Mouse (Mus musculus): Measurements from ENCODE around the gene Sgf29.

DNA sequence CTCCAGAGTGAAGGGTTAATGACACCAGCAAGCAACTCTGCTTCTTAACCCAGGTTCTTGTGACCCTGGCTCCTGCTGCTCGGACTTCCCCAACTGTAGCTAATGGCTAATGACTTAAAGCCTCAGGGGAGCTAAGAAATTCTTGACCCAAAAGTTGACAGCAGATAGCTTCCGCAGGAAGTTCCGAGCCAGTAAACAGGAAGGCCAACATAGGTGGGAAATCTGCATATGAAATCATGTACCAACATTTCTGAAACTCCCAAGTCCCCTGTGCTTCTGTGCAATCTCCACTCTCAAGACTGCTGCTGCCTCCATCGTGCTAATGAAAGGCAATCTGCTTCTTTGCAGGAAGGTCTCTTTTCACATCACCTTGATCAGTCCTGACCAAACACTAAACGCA is 3.4 kb upstream of the Sgf29 start:
- TF ChIP-seq EP300 (IDR thresholded peaks at IDR 0.05; ENCODE audit: insufficient read depth, low read depth, low read length) (no peak), POLR2A (IDR thresholded peaks at IDR 0.05; ENCODE audit: insufficient read depth, low read length) (no peak), CTCF (IDR thresholded peaks at IDR 0.05; ENCODE audit: low read depth, low read length) (no peak)
